ENCODE assay signal across 17 mouse cellular contexts in genomic region chr6:86186106-86186955, GRCm38 (mm10). TPM values are rescaled to one million over a fixed set of nuclear protein-coding genes. Genes with fewer than 3 reads are reported as not detected.
A peak's percentile ranks its signal among the peaks of the same experiment; 100 is the strongest.
DNase-seq lines count a peak whose midpoint lies in the region; ATAC-seq and TF ChIP-seq lines count a peak whose summit lies in the region.
"Had no signal": no experiment of that assay in that cellular context is flagged by ENCODE, and none has a peak within 500 bp of the region (broad histone marks: within the 10 kb centered on the region; RNA-seq: fewer than 3 reads in every experiment).

No protein-coding gene starts in this region.

- no peaks in the 10 kb centered on the region for H3K79me2 ChIP-seq in liver, adult 2 months (ENCODE audit: control insufficient read depth, insufficient read depth, low read length)

- H3K27me3 ChIP-seq in kidney, embryonic 14.5 days (ENCODE audit: control insufficient read depth, insufficient read depth, low read length) = no peaks in the 10 kb centered on the region; the same call in 1 of the 2 replicates
- H3K27me3 ChIP-seq in liver, adult 2 months (ENCODE audit: control insufficient read depth, insufficient read depth, low read length) = no peaks in the 10 kb centered on the region
- H3K27me3 ChIP-seq in liver, embryonic 12.5 days (replicated peaks) = peaks cover 10% of the 10 kb centered on the region
- no peaks in the 10 kb centered on the region for H3K27me3 ChIP-seq in intestine, embryonic 16.5 days (replicated peaks; ENCODE audit: control insufficient read depth, insufficient read depth, low read length)
- H3K27me3 ChIP-seq: Patski had no signal

- H3K9ac ChIP-seq in kidney, embryonic 14.5 days (ENCODE audit: low read depth, low read length) = no peak overlapping the region
- H3K9ac ChIP-seq in liver, adult 2 months (ENCODE audit: low read depth, low read length) = peak overlapping the region; percentile 21; the same call in 1 of the 2 replicates
- H3K9ac ChIP-seq in liver, embryonic 12.5 days = no peak overlapping the region
- no peak overlapping the region for H3K9ac ChIP-seq in intestine, embryonic 16.5 days (ENCODE audit: low read depth, low read length)
- H3K9ac ChIP-seq: limb, embryonic 15.5 days; midbrain, embryonic 12.5 days had no signal

- H3K27ac ChIP-seq in kidney, embryonic 14.5 days (ENCODE audit: low read depth, low read length) = peak overlapping the region; percentile 59; the same call in 1 of the 2 replicates
- peak overlapping the region; percentile 53 for H3K27ac ChIP-seq in liver, adult 2 months (replicated peaks; ENCODE audit: insufficient read depth, low read depth, low read length)
- no peak overlapping the region for H3K27ac ChIP-seq in liver, embryonic 12.5 days
- no peak overlapping the region for H3K27ac ChIP-seq in intestine, embryonic 16.5 days (ENCODE audit: low read length)
- H3K27ac ChIP-seq: limb, embryonic 15.5 days; midbrain, embryonic 12.5 days had no signal

- no peak for TF ChIP-seq CTCF in liver, adult 2 months (IDR thresholded peaks at IDR 0.05; ENCODE audit: low read depth, low read length)

- H3K4me2 ChIP-seq in kidney, embryonic 14.5 days (replicated peaks; ENCODE audit: low read depth, low read length) = no peak overlapping the region
- H3K4me2 ChIP-seq in liver, embryonic 12.5 days = no peak overlapping the region
- H3K4me2 ChIP-seq in intestine, embryonic 16.5 days (ENCODE audit: low read depth, low read length) = no peak overlapping the region
- H3K4me2 ChIP-seq: limb, embryonic 15.5 days; midbrain, embryonic 12.5 days had no signal

- no peaks in the 10 kb centered on the region for H3K9me3 ChIP-seq in kidney, embryonic 14.5 days (ENCODE audit: control insufficient read depth, low read length)
- H3K9me3 ChIP-seq in liver, embryonic 12.5 days (replicated peaks) = no peaks in the 10 kb centered on the region
- H3K9me3 ChIP-seq in intestine, embryonic 16.5 days (ENCODE audit: control insufficient read depth, low read length) = no peaks in the 10 kb centered on the region; the same call in 1 of the 2 replicates
- H3K9me3 ChIP-seq: limb, embryonic 15.5 days; midbrain, embryonic 12.5 days had no signal

- H3K36me3 ChIP-seq in kidney, embryonic 14.5 days (ENCODE audit: control insufficient read depth, insufficient read depth, low read length) = no peaks in the 10 kb centered on the region
- H3K36me3 ChIP-seq in liver, adult 2 months (ENCODE audit: control insufficient read depth, insufficient read depth, low read length) = no peaks in the 10 kb centered on the region
- H3K36me3 ChIP-seq in liver, embryonic 12.5 days = no peaks in the 10 kb centered on the region
- no peaks in the 10 kb centered on the region for H3K36me3 ChIP-seq in intestine, embryonic 16.5 days (ENCODE audit: control insufficient read depth, insufficient read depth, low read length)
- H3K36me3 ChIP-seq: limb, embryonic 15.5 days; midbrain, embryonic 12.5 days had no signal

- TF ChIP-seq POLR2A in liver, adult 2 months (IDR thresholded peaks at IDR 0.05; ENCODE audit: extremely low read depth, insufficient read depth, low read length) = no peak

- peak; percentile 29 for DNase-seq in embryo, embryonic 10 days (ENCODE audit: low spot score)
- DNase-seq in embryo, embryonic 10.5 days (ENCODE audit: low spot score) = no peak
- no peak for DNase-seq in kidney, adult 9 months
- peak; percentile 82 for DNase-seq in liver, adult 2 months (ENCODE audit: extremely low read depth, low read depth, low spot score)
- DNase-seq in kidney, postnatal 25 days = no peak
- DNase-seq: cerebellum, adult 11-12 months; heart, postnatal 14 days; lung, postnatal 14 days; right cerebral cortex, postnatal 4 days; thymus, adult 2 months had no signal

- 34% methylated on average over 14 of the region's 14 CpGs for WGBS in kidney, embryonic 14.5 days
- WGBS in liver, adult 2 months = 23% methylated on average over 14 of the region's 14 CpGs
- WGBS in liver, embryonic 12.5 days (ENCODE audit: insufficient replicate concordance) = 67% methylated on average over 14 of the region's 14 CpGs
- WGBS in intestine, embryonic 16.5 days = 37% methylated on average over 14 of the region's 14 CpGs

- peaks cover 7% of the 10 kb centered on the region; the same call in 1 of the 2 replicates for H3K4me1 ChIP-seq in kidney, embryonic 14.5 days (ENCODE audit: control insufficient read depth, insufficient read depth, low read length)
- peaks cover 18% of the 10 kb centered on the region for H3K4me1 ChIP-seq in liver, adult 2 months (ENCODE audit: control insufficient read depth, insufficient read depth, low read length)
- H3K4me1 ChIP-seq in liver, embryonic 12.5 days = no peaks in the 10 kb centered on the region
- peaks cover 7% of the 10 kb centered on the region for H3K4me1 ChIP-seq in intestine, embryonic 16.5 days (ENCODE audit: control insufficient read depth, insufficient read depth, low read length)
- H3K4me1 ChIP-seq: midbrain, embryonic 12.5 days had no signal

- no peak overlapping the region for H3K4me3 ChIP-seq in kidney, embryonic 14.5 days (ENCODE audit: low read length)
- no peak overlapping the region for H3K4me3 ChIP-seq in liver, adult 2 months (ENCODE audit: insufficient read depth, low read depth, low read length)
- no peak overlapping the region for H3K4me3 ChIP-seq in liver, embryonic 12.5 days
- H3K4me3 ChIP-seq in intestine, embryonic 16.5 days (ENCODE audit: low read length) = no peak overlapping the region
- H3K4me3 ChIP-seq: limb, embryonic 15.5 days; midbrain, embryonic 12.5 days had no signal

- peak; percentile 32; the same call in 1 of the 2 replicates for ATAC-seq in kidney, embryonic 14.5 days (ENCODE audit: low FRiP score, low TSS enrichment)
- ATAC-seq in liver, embryonic 12.5 days = no peak
- ATAC-seq in intestine, embryonic 16.5 days = peak; percentile 52; the same call in 1 of the 2 replicates
- ATAC-seq: inflammation-experienced regulatory T-cells, adult 6 months; Patski had no signal

RNA-seq across cellular contexts. Expression of gene Tgfa, which starts 8.7 kb away (rescaled TPM):
- polyA plus RNA-seq in kidney, embryonic 14.5 days (2014; fragmentation: Nextera tagmentation; extraction: Ambion mirVana) = 5.1 and 12.3 TPM in 2 replicates
- total RNA-seq in liver, adult 2 months (2014; rRNA removed) = 6.3 and 8.5 TPM in 2 replicates
- polyA plus RNA-seq in liver, adult 2 months (2012; rRNA removed) = 13.3 and 14.3 TPM in 2 replicates
- 1.4 and 2.1 TPM in 2 replicates for polyA plus RNA-seq in liver, embryonic 12.5 days (2016; fragmentation: Nextera tagmentation; extraction: Ambion mirVana)
- polyA plus RNA-seq in intestine, embryonic 16.5 days (2015; fragmentation: Nextera tagmentation; extraction: Ambion mirVana) = 6.0 and 7.0 TPM in 2 replicates

Comparison
In these comparisons a context has a peak if more than half of its experiments do, and no peak if none do; other contexts are left out.
1. DNase-seq: peak in embryo, embryonic 10 days (single experiment) and liver, adult 2 months (single experiment); none in embryo, embryonic 10.5 days (single experiment), kidney, adult 9 months (single experiment) and kidney, postnatal 25 days (0 of 2).
2. H3K27ac ChIP-seq: peak in kidney, embryonic 14.5 days (single experiment) and liver, adult 2 months (single experiment); none in liver, embryonic 12.5 days (single experiment) and intestine, embryonic 16.5 days (single experiment).